Mouse (Mus musculus) left cerebral cortex, postnatal 36 days (tissue): ENCODE measurements around the gene Sox6. TPM values are rescaled to one million over a fixed set of nuclear protein-coding genes. Genes with fewer than 3 reads are reported as not detected.

Experiments
- DNase-seq, 2 experiments: peaks; one replicate each; pipeline ENCODE4 v3.0.0; 2021 to 2022; ENCODE audit warnings: low spot score in 2 of 2, mixed read lengths in 1 of 2
- intact Hi-C: fragments of 180-260 bp; cut with DNase I; formaldehyde crosslinking; loops from one replicate; pipeline ENCODE4 v1.15.1; 2025
- total RNA-seq, 2 experiments: library from RNA; stranded (reverse); gene quantifications; 2 replicates each; pipeline ENCODE4 v1.2.3; 2021

The Sox6 gene
- total RNA-seq, 2 experiments from 2014 or later, result 25.8 to 32.7 TPM

- DNase-seq, result no peak
- intact Hi-C loops, result loop anchor here (5.0 to 10.0 kb wide), 4 partner anchors 203 to 1158 kb away; no protein-coding TSS in a partner anchor
Observed at GRCm38 (mm10) chr7:116029991-116030390, 8.6 kb downstream of the Sox6 start.

- intact Hi-C loops, result no loop called here
Observed at GRCm38 (mm10) chr7:116002726-116003125, 35.9 kb downstream of the Sox6 start.

GRCm38 (mm10) chr7:115988109-115988779, 50.4 kb downstream of the Sox6 start:
- DNase-seq, result no peak

More at GRCm38 (mm10) chr7:116002726-116003125, 35.9 kb downstream of the Sox6 start:
- DNase-seq, result no peak

GRCm38 (mm10) chr7:115985716-115986115, 52.9 kb downstream of the Sox6 start:
- no peak for DNase-seq
- intact Hi-C loops, result no loop called here

More at GRCm38 (mm10) chr7:115988109-115988779, 50.4 kb downstream of the Sox6 start:
- intact Hi-C loops, result no loop called here

GRCm38 (mm10) chr7:115984076-115984475, 54.5 kb downstream of the Sox6 start:
- no peak for DNase-seq
- intact Hi-C loops, result no loop called here

GRCm38 (mm10) chr7:115979813-115980512, 58.6 kb downstream of the Sox6 start:
- intact Hi-C loops, result no loop called here
- DNase-seq, result no peak

- intact Hi-C loops, result no loop called here
- no peak for DNase-seq
Observed at GRCm38 (mm10) chr7:115974518-115974917, 64.1 kb downstream of the Sox6 start.

GRCm38 (mm10) chr7:115967186-115967585, 71.4 kb downstream of the Sox6 start:
- no peak for DNase-seq
- intact Hi-C loops, result no loop called here

- peak; percentile 32 to 39 for DNase-seq
- intact Hi-C loops, result no loop called here
Observed at GRCm38 (mm10) chr7:115966181-115966580, 72.4 kb downstream of the Sox6 start.

- intact Hi-C loops, result no loop called here
- DNase-seq, result no peak
Observed at GRCm38 (mm10) chr7:115953046-115953445, 85.5 kb downstream of the Sox6 start.

- DNase-seq, result no peak
- intact Hi-C loops, result no loop called here
Observed at GRCm38 (mm10) chr7:115952235-115952634, 86.4 kb downstream of the Sox6 start.

GRCm38 (mm10) chr7:115951689-115952088, 86.9 kb downstream of the Sox6 start:
- no peak for DNase-seq
- intact Hi-C loops, result no loop called here

GRCm38 (mm10) chr7:115947916-115948315, 90.7 kb downstream of the Sox6 start:
- no peak for DNase-seq
- intact Hi-C loops, result no loop called here

- DNase-seq, result no peak
- intact Hi-C loops, result no loop called here
Observed at GRCm38 (mm10) chr7:115946559-115946958, 92.0 kb downstream of the Sox6 start.

GRCm38 (mm10) chr7:115945516-115945915, 93.1 kb downstream of the Sox6 start:
- intact Hi-C loops, result no loop called here
- no peak for DNase-seq

GRCm38 (mm10) chr7:115944250-115944649, 94.3 kb downstream of the Sox6 start:
- intact Hi-C loops, result no loop called here
- DNase-seq, result no peak

GRCm38 (mm10) chr7:115941766-115942165, 96.8 kb downstream of the Sox6 start:
- intact Hi-C loops, result no loop called here
- no peak for DNase-seq

GRCm38 (mm10) chr7:115939292-115939691, 99.3 kb downstream of the Sox6 start:
- intact Hi-C loops, result no loop called here
- DNase-seq, result no peak

GRCm38 (mm10) chr7:115936908-115937307, 101.7 kb downstream of the Sox6 start:
- DNase-seq, result no peak
- intact Hi-C loops, result no loop called here

GRCm38 (mm10) chr7:115915338-115915737, 123.3 kb downstream of the Sox6 start:
- no peak for DNase-seq
- intact Hi-C loops, result no loop called here

- DNase-seq, result no peak
- intact Hi-C loops, result no loop called here
Observed at GRCm38 (mm10) chr7:115910313-115910712, 128.3 kb downstream of the Sox6 start.
